Mouse (Mus musculus): ENCODE measurements around the gene Neurl4. TPM values are rescaled to one million over a fixed set of nuclear protein-coding genes. Genes with fewer than 3 reads are reported as not detected.

Gene Neurl4
- polyA plus RNA-seq, 1 experiment from 2014 or later, result 12.5 TPM

DNA sequence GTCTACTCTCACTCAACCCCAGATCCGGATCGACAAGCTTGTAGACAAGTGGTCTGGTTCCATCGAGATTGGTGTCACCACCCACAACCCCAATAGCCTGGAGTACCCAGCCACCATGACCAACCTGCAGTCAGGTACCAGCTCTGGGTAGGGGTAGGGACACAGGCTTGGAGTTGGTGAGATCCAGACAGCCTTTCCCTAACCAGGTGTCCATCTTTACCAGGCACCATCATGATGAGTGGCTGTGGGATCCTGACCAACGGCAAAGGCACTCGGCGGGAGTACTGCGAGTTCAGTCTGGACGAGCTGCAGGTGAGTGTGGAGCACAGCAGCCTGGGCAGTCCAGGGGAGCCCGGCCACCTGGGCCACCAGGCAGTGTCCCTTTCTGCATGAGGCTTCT lies 3.4 kb downstream of the Neurl4 start:
- no peak overlapping the region for H3K4me2 ChIP-seq
- peaks cover 59% of the 10 kb centered on the region for H3K36me3 ChIP-seq (ENCODE audit: insufficient read depth)
- H3K9ac ChIP-seq, result no peak overlapping the region
- 91% methylated on average over 9 of the region's 9 CpGs for WGBS
- DNase-seq (no peak), ATAC-seq (ENCODE audit: insufficient read depth) (no peak)
- no peak for TF ChIP-seq CTCF (IDR thresholded peaks at IDR 0.05; ENCODE audit: low read depth)
- no peak overlapping the region for H3K27ac ChIP-seq (ENCODE audit: low read depth)
- no peak overlapping the region for H3K4me3 ChIP-seq (ENCODE audit: low read depth, low read length)
- 0 out of 2 replicates have a peak, but pooled peaks cover 5% of the 10 kb centered on the region for H3K4me1 ChIP-seq (ENCODE audit: insufficient read depth)
- no peaks in the 10 kb centered on the region for H3K27me3 ChIP-seq (ENCODE audit: insufficient read depth, low read length)
- no peaks in the 10 kb centered on the region for H3K9me3 ChIP-seq (ENCODE audit: low read depth, low read length)

DNA sequence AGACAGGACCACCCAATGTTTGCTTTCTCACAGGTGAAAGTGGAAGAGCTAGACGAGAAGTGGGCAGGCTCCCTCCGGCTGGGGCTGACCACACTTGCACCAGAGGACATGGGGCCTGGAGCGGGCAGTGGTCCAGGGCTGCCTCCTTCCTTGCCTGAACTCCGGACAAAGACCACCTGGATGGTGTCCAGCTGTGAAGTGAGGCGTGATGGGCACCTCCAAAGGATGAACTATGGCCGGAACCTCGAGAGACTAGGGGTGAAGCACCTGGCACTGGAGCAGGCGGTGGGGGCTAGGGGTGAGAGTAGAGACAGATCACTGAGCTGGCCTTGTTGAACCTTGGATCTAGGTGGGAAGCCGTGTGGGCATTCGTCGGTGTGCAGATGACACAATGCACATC lies 7.8 kb downstream of the Neurl4 start:
- H3K27ac ChIP-seq (ENCODE audit: low read depth), result no peak overlapping the region
- no peak for DNase-seq
- H3K4me2 ChIP-seq, result no peak overlapping the region
- H3K9ac ChIP-seq, result no peak overlapping the region
- 87% methylated on average over 11 of the region's 11 CpGs for WGBS
- H3K9me3 ChIP-seq (ENCODE audit: low read depth, low read length), result no peaks in the 10 kb centered on the region
- H3K4me1 ChIP-seq (ENCODE audit: insufficient read depth), result no peaks in the 10 kb centered on the region
- H3K27me3 ChIP-seq (ENCODE audit: insufficient read depth, low read length), result no peaks in the 10 kb centered on the region
- no peak overlapping the region for H3K4me3 ChIP-seq (ENCODE audit: low read depth, low read length)
- ATAC-seq (ENCODE audit: insufficient read depth), result no peak
- TF ChIP-seq CTCF (IDR thresholded peaks at IDR 0.05; ENCODE audit: low read depth), result no peak
- peaks cover 98% of the 10 kb centered on the region for H3K36me3 ChIP-seq (ENCODE audit: insufficient read depth)

DNA sequence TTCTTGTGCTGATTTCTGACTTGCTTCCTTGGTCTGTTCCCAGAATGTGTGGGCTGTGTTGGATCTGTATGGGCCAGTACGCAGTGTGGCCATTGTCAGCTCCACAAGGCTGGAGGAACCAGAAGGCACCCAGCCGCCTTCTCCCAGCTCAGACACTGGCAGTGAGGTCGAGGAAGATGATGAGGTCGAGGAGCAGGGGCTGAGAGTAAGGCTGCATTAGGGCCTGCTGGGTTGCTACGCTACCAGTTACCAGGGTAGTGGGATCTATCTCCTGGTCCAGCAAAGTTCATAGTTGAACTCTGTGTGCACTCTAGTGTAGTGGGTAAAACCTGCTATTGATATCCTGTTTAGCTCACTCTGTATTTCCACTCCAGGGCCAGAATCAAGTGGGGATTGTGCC lies 8.3 kb downstream of the Neurl4 start:
- Histone ChIP-seq H3K36me3 (ENCODE audit: insufficient read depth) (peaks cover 93% of the 10 kb centered on the region), H3K9me3 (ENCODE audit: low read depth, low read length) (no peaks in the 10 kb centered on the region)

DNA sequence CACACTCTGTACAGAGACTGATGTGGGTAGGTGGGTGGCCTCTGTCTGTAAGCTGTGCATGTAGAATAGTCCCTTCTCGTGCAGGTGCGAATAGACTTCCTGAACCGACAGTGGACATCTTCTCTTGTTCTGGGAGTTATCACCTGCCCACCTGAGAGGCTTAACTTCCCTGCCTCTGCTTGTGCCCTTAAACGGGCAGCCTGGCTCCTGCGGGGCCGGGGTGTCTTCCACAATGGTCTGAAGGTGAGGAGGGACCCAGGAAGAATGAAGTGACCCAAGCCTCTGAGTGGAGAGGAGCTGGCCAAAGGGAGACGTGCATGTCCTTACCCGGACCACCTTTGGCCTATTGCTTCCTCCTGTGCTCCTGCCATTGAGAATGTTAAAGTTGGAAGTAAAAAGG lies 9.3 kb downstream of the Neurl4 start:
- no peaks in the 10 kb centered on the region for H3K4me1 ChIP-seq (ENCODE audit: insufficient read depth)
- no peak overlapping the region for H3K9ac ChIP-seq
- TF ChIP-seq CTCF (IDR thresholded peaks at IDR 0.05; ENCODE audit: low read depth), result no peak
- no peak for ATAC-seq (ENCODE audit: insufficient read depth)
- no peaks in the 10 kb centered on the region for H3K27me3 ChIP-seq (ENCODE audit: insufficient read depth, low read length)
- H3K4me2 ChIP-seq, result no peak overlapping the region
- H3K36me3 ChIP-seq (ENCODE audit: insufficient read depth), result peaks cover 88% of the 10 kb centered on the region
- no peak overlapping the region for H3K4me3 ChIP-seq (ENCODE audit: low read depth, low read length)
- whole genome bisulfite sequencing, result 91% methylated on average over 8 of the region's 8 CpGs
- no peak for DNase-seq
- no peak overlapping the region for H3K27ac ChIP-seq (ENCODE audit: low read depth)
- H3K9me3 ChIP-seq (ENCODE audit: low read depth, low read length), result no peaks in the 10 kb centered on the region

More for the DNA sequence above, 8.3 kb downstream of the Neurl4 start:
- ATAC-seq (ENCODE audit: insufficient read depth) (no peak), DNase-seq (no peak)
- no peak for TF ChIP-seq CTCF (IDR thresholded peaks at IDR 0.05; ENCODE audit: low read depth)
- Histone ChIP-seq H3K4me1 (ENCODE audit: insufficient read depth) (no peaks in the 10 kb centered on the region), H3K4me3 (ENCODE audit: low read depth, low read length) (no peak overlapping the region), H3K27ac (ENCODE audit: low read depth) (no peak overlapping the region), H3K9ac (no peak overlapping the region), H3K27me3 (ENCODE audit: insufficient read depth, low read length) (no peaks in the 10 kb centered on the region), H3K4me2 (no peak overlapping the region)
- WGBS, result 89% methylated on average over 5 of the region's 5 CpGs

DNA sequence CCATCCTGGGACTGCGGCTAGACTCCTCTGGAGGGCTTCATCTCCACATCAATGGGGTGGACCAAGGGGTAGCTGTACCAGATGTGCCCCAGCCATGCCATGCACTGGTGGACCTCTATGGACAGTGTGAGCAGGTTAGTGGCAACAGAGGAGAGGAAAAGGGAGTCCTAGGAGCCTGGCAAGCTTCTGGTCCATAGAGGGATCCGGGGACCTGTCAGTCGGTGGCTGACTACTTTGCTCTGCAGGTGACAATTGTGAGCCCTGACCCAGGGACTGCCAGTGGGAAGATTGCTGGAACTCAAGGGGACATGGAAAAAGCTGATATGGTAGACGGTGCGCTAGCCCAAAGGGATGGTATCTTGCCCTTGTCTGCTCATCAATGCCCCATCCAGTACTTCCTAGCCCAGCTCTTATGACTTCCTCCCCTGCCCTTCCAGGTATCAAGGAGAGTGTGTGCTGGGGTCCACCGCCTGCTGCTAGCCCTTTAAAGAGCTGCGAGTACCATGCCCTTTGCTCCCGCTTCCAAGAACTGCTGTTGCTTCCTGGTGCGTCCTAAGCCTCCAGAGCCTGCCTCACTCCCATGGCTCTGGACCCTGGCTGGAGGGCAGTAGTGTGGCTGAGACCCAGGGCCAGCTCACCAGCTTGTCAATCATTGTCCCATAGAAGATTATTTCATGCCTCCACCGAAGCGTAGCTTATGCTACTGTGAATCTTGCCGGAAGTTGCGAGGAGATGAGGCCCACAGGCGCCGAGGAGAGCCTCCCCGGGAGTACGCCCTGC lies 10.1 kb downstream of the Neurl4 start:
- WGBS, result 88% methylated on average over 17 of the region's 17 CpGs
- H3K4me2 ChIP-seq, result no peak overlapping the region
- no peak for DNase-seq
- no peaks in the 10 kb centered on the region for H3K9me3 ChIP-seq (ENCODE audit: low read depth, low read length)
- ATAC-seq (ENCODE audit: insufficient read depth), result no peak
- peaks cover 88% of the 10 kb centered on the region for H3K36me3 ChIP-seq (ENCODE audit: insufficient read depth)
- TF ChIP-seq CTCF (IDR thresholded peaks at IDR 0.05; ENCODE audit: low read depth), result no peak
- H3K27me3 ChIP-seq (ENCODE audit: insufficient read depth, low read length), result no peaks in the 10 kb centered on the region
- H3K9ac ChIP-seq, result no peak overlapping the region
- H3K4me1 ChIP-seq (ENCODE audit: insufficient read depth), result 0 out of 2 replicates have a peak, but pooled peaks cover 2% of the 10 kb centered on the region
- H3K4me3 ChIP-seq (ENCODE audit: low read depth, low read length), result no peak overlapping the region
- H3K27ac ChIP-seq (ENCODE audit: low read depth), result no peak overlapping the region

DNA sequence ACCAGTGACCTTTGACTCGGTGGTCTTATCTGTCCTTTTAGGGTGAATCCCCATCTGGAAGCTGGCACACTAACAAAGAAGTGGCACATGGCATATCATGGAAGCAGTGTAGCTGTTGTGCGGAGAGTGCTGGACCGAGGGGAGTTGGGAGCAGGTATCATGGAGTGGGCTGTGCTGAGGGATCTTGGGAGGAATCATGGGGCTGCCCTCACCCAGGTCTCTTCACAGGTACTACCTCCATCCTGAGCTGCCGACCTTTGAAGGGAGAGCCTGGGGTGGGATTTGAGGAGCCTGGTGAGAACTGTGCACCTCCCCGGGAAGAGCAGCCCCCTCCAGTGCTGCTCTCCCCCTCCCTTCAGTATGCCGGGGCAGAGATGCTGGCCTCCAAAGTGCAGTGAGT lies 10.8 kb downstream of the Neurl4 start:
- no peak overlapping the region for H3K4me2 ChIP-seq
- H3K9me3 ChIP-seq (ENCODE audit: low read depth, low read length), result no peaks in the 10 kb centered on the region

DNA sequence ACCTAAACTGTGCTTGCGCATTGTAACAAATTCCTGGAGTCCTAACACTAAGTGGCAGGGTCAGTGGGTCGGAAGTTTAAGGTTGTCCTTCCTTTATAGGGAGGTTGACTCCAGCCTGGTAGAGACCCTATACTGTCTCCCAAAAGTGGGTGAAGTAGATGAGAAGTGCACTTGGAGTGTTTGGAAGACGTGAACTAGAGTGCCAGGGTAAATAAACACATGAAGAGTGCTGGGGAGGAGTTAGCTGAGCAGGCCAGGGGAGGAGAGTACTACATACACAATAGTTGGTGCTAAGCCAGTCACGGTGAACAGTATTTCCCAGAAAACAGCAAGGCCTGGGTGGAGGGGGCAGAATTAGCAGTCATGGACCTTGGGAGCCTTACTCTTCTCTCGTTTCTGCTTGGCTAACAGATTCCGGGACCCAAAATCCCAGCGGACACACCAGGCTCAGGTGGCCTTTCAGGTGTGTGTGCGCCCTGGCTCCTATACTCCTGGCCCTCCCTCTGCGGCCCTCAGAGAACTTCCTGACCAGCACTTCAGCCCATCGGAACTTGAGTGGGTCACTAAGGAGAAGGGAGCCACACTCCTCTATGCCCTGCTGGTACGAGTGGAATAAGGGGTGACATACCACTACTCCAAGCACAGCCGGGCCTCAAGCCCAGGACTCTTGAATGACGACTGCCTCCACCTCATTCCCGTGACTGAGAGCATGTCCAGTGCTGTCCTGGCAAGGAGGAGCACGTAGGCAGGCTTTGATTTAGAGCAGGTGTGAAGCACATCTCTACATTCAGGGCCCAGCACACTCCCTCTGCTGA lies 12.1 kb downstream of the Neurl4 start:
- no peak for TF ChIP-seq CTCF (IDR thresholded peaks at IDR 0.05; ENCODE audit: low read depth)
- peak overlapping the region; percentile 83 for H3K9ac ChIP-seq
- WGBS, result 65% methylated on average over 15 of the region's 15 CpGs
- ATAC-seq (ENCODE audit: insufficient read depth) (peak; percentile 8; the same call in 1 of the 2 replicates), DNase-seq (no peak)
- peaks cover 88% of the 10 kb centered on the region for H3K36me3 ChIP-seq (ENCODE audit: insufficient read depth)
- peak overlapping the region; percentile 91 for H3K4me3 ChIP-seq (ENCODE audit: low read depth, low read length)
- no peaks in the 10 kb centered on the region for H3K9me3 ChIP-seq (ENCODE audit: low read depth, low read length)
- no peaks in the 10 kb centered on the region for H3K27me3 ChIP-seq (ENCODE audit: insufficient read depth, low read length)
- 0 out of 2 replicates have a peak, but pooled peaks cover 2% of the 10 kb centered on the region for H3K4me1 ChIP-seq (ENCODE audit: insufficient read depth)
- 0 out of 2 replicates have a peak overlapping the region, but pooled peaks have one; percentile 90 for H3K27ac ChIP-seq (ENCODE audit: low read depth)
- peak overlapping the region; percentile 97 for H3K4me2 ChIP-seq

More for the DNA sequence above, 10.8 kb downstream of the Neurl4 start:
- peaks cover 88% of the 10 kb centered on the region for H3K36me3 ChIP-seq (ENCODE audit: insufficient read depth)
- no peak for TF ChIP-seq CTCF (IDR thresholded peaks at IDR 0.05; ENCODE audit: low read depth)
- 0 out of 2 replicates have a peak, but pooled peaks cover 2% of the 10 kb centered on the region for H3K4me1 ChIP-seq (ENCODE audit: insufficient read depth)
- H3K27ac ChIP-seq (ENCODE audit: low read depth), result no peak overlapping the region
- H3K27me3 ChIP-seq (ENCODE audit: insufficient read depth, low read length), result no peaks in the 10 kb centered on the region
- ATAC-seq (ENCODE audit: insufficient read depth) (no peak), DNase-seq (no peak)
- no peak overlapping the region for H3K9ac ChIP-seq
- WGBS, result 85% methylated on average over 6 of the region's 6 CpGs
- H3K4me3 ChIP-seq (ENCODE audit: low read depth, low read length), result no peak overlapping the region

Measured in lung, embryonic 14.5 days (tissue).